Mouse (Mus musculus): ENCODE data around the gene Ncam2. TPM values are rescaled to one million over a fixed set of nuclear protein-coding genes. Genes with fewer than 3 reads are reported as not detected.

Gene Ncam2
- polyA plus RNA-seq, 1 experiment from 2014 or later = 0.03 TPM

GRCm38 (mm10) chr16:81623776-81624175, 423.3 kb downstream of the Ncam2 start:
- DNase-seq (ENCODE audit: low spot score) = no peak

- DNase-seq (ENCODE audit: low spot score) = no peak
Observed at GRCm38 (mm10) chr16:81650286-81650685, 449.8 kb downstream of the Ncam2 start.

GRCm38 (mm10) chr16:81651550-81651949, 451.1 kb downstream of the Ncam2 start:
- no peak for DNase-seq (ENCODE audit: low spot score)

- DNase-seq (ENCODE audit: low spot score) = no peak
Observed at GRCm38 (mm10) chr16:81656550-81656949, 456.1 kb downstream of the Ncam2 start.

GRCm38 (mm10) chr16:81673866-81674265, 473.4 kb downstream of the Ncam2 start:
- no peak for DNase-seq (ENCODE audit: low spot score)

- DNase-seq (ENCODE audit: low spot score) = no peak
Observed at GRCm38 (mm10) chr16:81675546-81675945, 475.0 kb downstream of the Ncam2 start.
